ENCODE assay signal across 9 mouse cellular contexts in genomic region chr1:84733799-84734198, GRCm38 (mm10). TPM values are rescaled to one million over a fixed set of nuclear protein-coding genes. Genes with fewer than 3 reads are reported as not detected.
A peak's percentile ranks its signal among the peaks of the same experiment; 100 is the strongest.
DNase-seq lines count a peak whose midpoint lies in the region.
"Had no signal": no experiment of that assay in that cellular context is flagged by ENCODE, and none has a peak within 500 bp of the region (broad histone marks: within the 10 kb centered on the region; RNA-seq: fewer than 3 reads in every experiment).

No protein-coding gene starts in this region.

- H3K27ac ChIP-seq in heart, embryonic 10.5 days: no peak overlapping the region

- no peaks in the 10 kb centered on the region for H3K4me1 ChIP-seq in heart, embryonic 10.5 days

- H3K4me3 ChIP-seq in heart, embryonic 10.5 days: no peak overlapping the region

- DNase-seq in heart, postnatal 10 days: peak; percentile 20 to 45
- no peak for DNase-seq in heart, embryonic 10.5 days (ENCODE audit: low spot score)
- DNase-seq in CD4-positive helper T cell, adult 2 months (ENCODE audit: low read depth, low spot score): peak; percentile 23
- peak; percentile 38 for DNase-seq in MN1 (ENCODE audit: low spot score)
- DNase-seq in forelimb bud, embryonic 11.5 days (ENCODE audit: low read depth, low spot score): peak; percentile 13
- no peak for DNase-seq in adrenal gland, postnatal 10 days
- DNase-seq in right cerebral cortex, adult 2 months (ENCODE audit: low spot score in 2 of 2): no peak
- DNase-seq in left cerebral cortex, postnatal 14 days (ENCODE audit: low spot score in 2 of 2): no peak
- DNase-seq: heart, postnatal 4 days had no signal

- 63% methylated on average over 3 of the region's 3 CpGs for WGBS in heart, embryonic 10.5 days

- H3K27me3 ChIP-seq in heart, embryonic 10.5 days (ENCODE audit: insufficient read depth, poor library complexity, severe bottlenecking): no peaks in the 10 kb centered on the region

- intact Hi-C loops in heart, postnatal 10 days (cut with DNase I): loop anchor here (5.0 kb wide), 3 partner anchors 34 to 154 kb away; partner anchors contain the start of gene Fbxo36
- intact Hi-C loops in left cerebral cortex, postnatal 14 days (cut with DNase I): no loop called here

- H3K9me3 ChIP-seq in heart, embryonic 10.5 days: no peaks in the 10 kb centered on the region

- peaks cover 61% of the 10 kb centered on the region for H3K36me3 ChIP-seq in heart, embryonic 10.5 days

RNA-seq across cellular contexts. Expression of gene Dner, which starts 37.8 kb away (rescaled TPM):
- total RNA-seq in heart, postnatal 10 days (2021): under 1 TPM; 0.25 to 0.31 TPM
- 0.37 and 0.60 TPM in 2 replicates for polyA plus RNA-seq in heart, embryonic 10.5 days (2016; fragmentation: Nextera tagmentation; extraction: Ambion mirVana)
- 1 to 10 TPM; 2.7 to 5.7 TPM for total RNA-seq in adrenal gland, postnatal 10 days (2021)
- 100 to 1,000 TPM; 203 to 215 TPM for total RNA-seq in left cerebral cortex, postnatal 14 days (2021)

Comparison
In these comparisons a context has a peak if more than half of its experiments do, and no peak if none do; other contexts are left out.
1. DNase-seq: peak in heart, postnatal 10 days (2 of 2), CD4-positive helper T cell, adult 2 months (single experiment), MN1 (single experiment) and forelimb bud, embryonic 11.5 days (single experiment); none in heart, embryonic 10.5 days (single experiment), adrenal gland, postnatal 10 days (single experiment), right cerebral cortex, adult 2 months (0 of 2) and left cerebral cortex, postnatal 14 days (0 of 2).
2. RNA of gene Dner, which starts 37.8 kb away (total RNA-seq): 203 to 215 TPM in left cerebral cortex, postnatal 14 days; 2.7 to 5.7 TPM in adrenal gland, postnatal 10 days and 0.25 to 0.31 TPM in heart, postnatal 10 days; every median in the first group is over 10 times any median in the second.